Mouse (Mus musculus): ENCODE results near the gene Aplp2.

DNA sequence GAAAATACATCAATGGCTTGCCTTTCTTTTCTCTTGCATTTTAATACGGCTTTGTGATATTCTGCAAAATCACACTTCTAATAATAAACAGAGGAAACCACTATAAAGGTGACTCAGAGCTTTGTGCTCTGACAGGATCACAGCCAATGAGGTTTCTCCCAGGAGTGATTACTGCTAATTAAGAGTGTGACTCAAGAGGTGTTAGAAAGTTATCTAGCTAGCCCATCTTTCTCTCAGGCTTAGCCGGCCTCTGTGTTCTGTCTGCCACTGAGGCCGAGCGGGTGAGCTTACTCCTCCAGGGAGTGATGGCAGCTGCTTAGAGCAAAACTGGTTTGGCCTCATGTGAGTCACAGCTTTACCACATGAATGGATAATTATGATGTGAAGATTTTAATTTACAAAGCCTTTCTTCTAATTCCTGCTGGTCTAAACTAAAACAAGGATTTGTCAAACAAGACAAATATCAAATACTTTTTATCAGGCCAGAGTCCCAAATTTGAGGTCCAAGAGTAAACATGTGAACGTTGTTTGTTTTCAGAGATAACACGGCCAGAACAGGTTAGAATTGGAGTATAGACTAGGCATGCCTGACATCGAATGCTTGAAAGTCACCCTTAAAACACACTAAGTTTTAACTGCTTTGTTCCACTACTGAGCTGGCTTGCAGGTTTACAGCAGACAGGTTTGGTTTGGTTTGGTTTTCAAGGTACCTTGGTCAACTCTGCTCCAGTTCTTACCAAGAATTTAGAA is 6.2 kb upstream of the Aplp2 start:
- TF ChIP-seq POLR2A (IDR thresholded peaks at IDR 0.05; ENCODE audit: low read depth, low read length), result no peak
- no peak for TF ChIP-seq CTCF (conservative IDR thresholded peaks at IDR 0.05; ENCODE audit: insufficient read depth, insufficient read length, low read depth, low read length)
